Mouse (Mus musculus): ENCODE measurements around the gene Slc26a1. TPM values are rescaled to one million over a fixed set of nuclear protein-coding genes. Genes with fewer than 3 reads are reported as not detected.

Gene Slc26a1
- polyA plus RNA-seq, 1 experiment from 2014 or later, result 0.48 TPM

DNA sequence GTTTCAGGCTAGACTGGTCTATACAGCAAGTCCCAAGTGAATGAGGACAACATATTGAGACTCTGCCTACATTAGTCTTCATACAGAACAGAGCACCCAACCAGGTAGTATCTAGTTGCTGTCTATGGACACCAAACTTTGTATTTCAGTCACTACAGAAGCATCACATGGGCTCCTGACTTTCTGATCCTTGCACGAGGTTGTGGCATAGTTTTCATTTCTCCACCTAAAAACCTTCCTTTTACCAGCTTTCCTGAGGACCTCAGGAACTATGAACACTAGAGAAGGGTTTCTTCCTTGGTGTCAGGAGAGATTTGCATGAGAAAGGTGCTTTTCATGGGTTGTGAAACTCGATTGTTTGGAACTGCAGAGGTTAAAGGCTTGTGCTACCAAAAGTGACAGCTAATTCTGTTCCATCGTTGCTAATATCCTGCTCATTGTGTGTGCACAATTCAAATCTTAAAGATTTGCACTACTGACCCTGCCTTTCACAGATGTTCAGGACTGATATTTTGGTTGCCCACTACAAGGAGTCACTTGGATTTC, 6.9 kb downstream of the Slc26a1 start:
- Histone ChIP-seq H3K9me3 (ENCODE audit: control insufficient read depth, low read length) (no peaks in the 10 kb centered on the region), H3K36me3 (ENCODE audit: control insufficient read depth, insufficient read depth, low read length) (no peaks in the 10 kb centered on the region), H3K4me1 (replicated peaks; ENCODE audit: control insufficient read depth, insufficient read depth, low read length) (0 out of 2 replicates have a peak, but pooled peaks cover 4% of the 10 kb centered on the region), H3K4me2 (replicated peaks; ENCODE audit: low read depth, low read length) (peak overlapping the region; percentile 75), H3K27ac (ENCODE audit: low read depth, low read length) (no peak overlapping the region), H3K27me3 (ENCODE audit: control insufficient read depth, insufficient read depth, low read length) (no peaks in the 10 kb centered on the region), H3K9ac (ENCODE audit: low read depth, low read length) (peak overlapping the region; percentile 70), H3K4me3 (ENCODE audit: low read depth, low read length) (peak overlapping the region; percentile 51)
- WGBS, result 18% methylated on average over 3 of the region's 3 CpGs
- ATAC-seq (ENCODE audit: low FRiP score) (no peak), DNase-seq (ENCODE audit: low spot score) (peak; percentile 24)

- no peak overlapping the region for H3K4me3 ChIP-seq (ENCODE audit: low read depth, low read length)
- no peaks in the 10 kb centered on the region for H3K27me3 ChIP-seq (ENCODE audit: control insufficient read depth, insufficient read depth, low read length)
- DNase-seq (ENCODE audit: low spot score) (no peak), ATAC-seq (ENCODE audit: low FRiP score) (no peak)
- no peak overlapping the region for H3K4me2 ChIP-seq (replicated peaks; ENCODE audit: low read depth, low read length)
- WGBS, result 89% methylated on average over 2 of the region's 2 CpGs
- no peak overlapping the region for H3K27ac ChIP-seq (ENCODE audit: low read depth, low read length)
- no peaks in the 10 kb centered on the region for H3K36me3 ChIP-seq (ENCODE audit: control insufficient read depth, insufficient read depth, low read length)
- 0 out of 2 replicates have a peak, but pooled peaks cover 4% of the 10 kb centered on the region for H3K4me1 ChIP-seq (replicated peaks; ENCODE audit: control insufficient read depth, insufficient read depth, low read length)
- H3K9ac ChIP-seq (ENCODE audit: low read depth, low read length), result no peak overlapping the region
- no peaks in the 10 kb centered on the region for H3K9me3 ChIP-seq (ENCODE audit: control insufficient read depth, low read length)
Measured at GRCm38 (mm10) chr5:108667370-108667769, 8.0 kb downstream of the Slc26a1 start.

- 52% methylated on average over 3 of the region's 3 CpGs for WGBS
- DNase-seq (ENCODE audit: low spot score) (no peak), ATAC-seq (ENCODE audit: low FRiP score) (no peak)
- Histone ChIP-seq H3K4me1 (replicated peaks; ENCODE audit: control insufficient read depth, insufficient read depth, low read length) (0 out of 2 replicates have a peak, but pooled peaks cover 4% of the 10 kb centered on the region), H3K36me3 (ENCODE audit: control insufficient read depth, insufficient read depth, low read length) (no peaks in the 10 kb centered on the region), H3K4me3 (ENCODE audit: low read depth, low read length) (no peak overlapping the region), H3K4me2 (replicated peaks; ENCODE audit: low read depth, low read length) (no peak overlapping the region), H3K9me3 (ENCODE audit: control insufficient read depth, low read length) (no peaks in the 10 kb centered on the region), H3K9ac (ENCODE audit: low read depth, low read length) (no peak overlapping the region), H3K27me3 (ENCODE audit: control insufficient read depth, insufficient read depth, low read length) (no peaks in the 10 kb centered on the region), H3K27ac (ENCODE audit: low read depth, low read length) (no peak overlapping the region)
Measured at GRCm38 (mm10) chr5:108665066-108665465, 10.3 kb downstream of the Slc26a1 start.

GRCm38 (mm10) chr5:108662772-108663171, 12.6 kb downstream of the Slc26a1 start:
- Histone ChIP-seq H3K36me3 (ENCODE audit: control insufficient read depth, insufficient read depth, low read length) (no peaks in the 10 kb centered on the region), H3K27me3 (ENCODE audit: control insufficient read depth, insufficient read depth, low read length) (no peaks in the 10 kb centered on the region), H3K4me1 (replicated peaks; ENCODE audit: control insufficient read depth, insufficient read depth, low read length) (0 out of 2 replicates have a peak, but pooled peaks cover 5% of the 10 kb centered on the region), H3K4me3 (ENCODE audit: low read depth, low read length) (no peak overlapping the region), H3K9me3 (ENCODE audit: control insufficient read depth, low read length) (no peaks in the 10 kb centered on the region), H3K4me2 (replicated peaks; ENCODE audit: low read depth, low read length) (no peak overlapping the region), H3K9ac (ENCODE audit: low read depth, low read length) (no peak overlapping the region), H3K27ac (ENCODE audit: low read depth, low read length) (no peak overlapping the region)
- 81% methylated on average over 4 of the region's 4 CpGs for WGBS
- DNase-seq (ENCODE audit: low spot score) (no peak), ATAC-seq (ENCODE audit: low FRiP score) (no peak)

GRCm38 (mm10) chr5:108660632-108661268, 14.6 kb downstream of the Slc26a1 start:
- DNase-seq (ENCODE audit: low spot score) (peak; percentile 94), ATAC-seq (ENCODE audit: low FRiP score) (peak; percentile 99)
- H3K9me3 ChIP-seq (ENCODE audit: control insufficient read depth, low read length), result no peaks in the 10 kb centered on the region
- H3K36me3 ChIP-seq (ENCODE audit: control insufficient read depth, insufficient read depth, low read length), result no peaks in the 10 kb centered on the region
- H3K4me2 ChIP-seq (replicated peaks; ENCODE audit: low read depth, low read length), result peak overlapping the region; percentile 91
- no peaks in the 10 kb centered on the region for H3K27me3 ChIP-seq (ENCODE audit: control insufficient read depth, insufficient read depth, low read length)
- 12% methylated on average over 36 of the region's 36 CpGs for WGBS
- 0 out of 2 replicates have a peak, but pooled peaks cover 5% of the 10 kb centered on the region for H3K4me1 ChIP-seq (replicated peaks; ENCODE audit: control insufficient read depth, insufficient read depth, low read length)
- H3K4me3 ChIP-seq (ENCODE audit: low read depth, low read length), result peak overlapping the region; percentile 78
- H3K27ac ChIP-seq (ENCODE audit: low read depth, low read length), result no peak overlapping the region
- peak overlapping the region; percentile 83 for H3K9ac ChIP-seq (ENCODE audit: low read depth, low read length)

DNA sequence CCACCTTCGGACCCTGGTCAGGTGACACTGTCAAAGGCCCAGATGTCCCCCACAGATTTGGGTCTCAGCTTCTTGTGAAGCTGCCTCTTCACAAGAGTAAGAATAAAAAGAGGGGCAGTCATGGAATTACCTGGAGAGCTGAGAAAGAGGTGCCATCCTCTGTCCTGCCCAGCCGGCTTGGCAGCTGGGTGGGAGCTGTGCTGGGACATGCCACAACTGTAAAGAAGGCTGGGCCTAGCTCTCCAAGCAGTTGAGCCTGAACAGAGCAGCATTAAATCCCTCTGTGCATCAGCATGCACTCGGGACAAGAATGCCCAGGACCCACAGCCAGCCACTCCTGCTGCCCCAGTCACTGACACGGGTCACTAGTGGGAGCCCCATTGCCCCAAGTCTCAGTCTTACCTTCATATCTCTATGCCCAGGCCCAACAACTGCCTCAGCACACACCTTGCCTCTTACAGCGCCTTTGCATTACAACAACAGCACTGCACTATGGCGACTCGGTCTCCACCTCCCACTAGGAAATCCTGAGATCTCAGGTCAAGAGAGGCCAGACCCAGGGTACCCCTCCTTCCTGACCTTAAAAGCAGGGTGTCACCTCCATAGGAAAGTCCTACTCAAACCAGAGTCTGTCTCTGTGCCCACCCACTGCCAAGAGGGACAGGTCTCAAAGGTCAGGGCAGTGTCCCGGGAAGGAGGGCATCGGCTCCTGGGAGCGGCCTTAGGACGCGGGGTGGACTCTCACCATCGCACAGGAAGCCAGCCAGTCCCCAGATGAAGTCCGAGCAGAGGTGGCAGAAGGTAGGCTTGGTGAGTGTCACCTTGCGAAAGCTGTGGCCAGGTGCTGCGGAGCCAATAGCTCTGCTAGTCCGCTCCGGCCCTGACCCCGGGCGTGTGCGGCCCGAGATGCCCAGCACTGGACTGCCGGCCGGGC, 15.4 kb downstream of the Slc26a1 start, which contains the start of gene Idua:
Gene Idua, plus strand, starts transcription at position 634 of the 934 bp plus-strand sequence.
- H3K4me3 ChIP-seq (ENCODE audit: low read depth, low read length), result peak within 1 kb of the TSS; percentile 78
- H3K9ac ChIP-seq (ENCODE audit: low read depth, low read length), result peak within 1 kb of the TSS; percentile 83
- no peak within 1 kb of the TSS for H3K27ac ChIP-seq (ENCODE audit: low read depth, low read length)
- no peaks in the 10 kb centered on the region for H3K9me3 ChIP-seq (ENCODE audit: control insufficient read depth, low read length)
- 10% methylated on average over 24 of the region's 24 CpGs for WGBS
- peaks cover 1% of the 10 kb centered on the region; the same call in 1 of the 2 replicates for H3K36me3 ChIP-seq (ENCODE audit: control insufficient read depth, insufficient read depth, low read length)
- no peak for DNase-seq (ENCODE audit: low spot score)
- peak; percentile 25 for ATAC-seq (ENCODE audit: low FRiP score)
- H3K27me3 ChIP-seq (ENCODE audit: control insufficient read depth, insufficient read depth, low read length), result no peaks in the 10 kb centered on the region
- H3K4me2 ChIP-seq (replicated peaks; ENCODE audit: low read depth, low read length), result peak within 1 kb of the TSS; percentile 91
- H3K4me1 ChIP-seq (replicated peaks; ENCODE audit: control insufficient read depth, insufficient read depth, low read length), result 0 out of 2 replicates have a peak, but pooled peaks cover 5% of the 10 kb centered on the region

- Histone ChIP-seq H3K4me2 (replicated peaks; ENCODE audit: low read depth, low read length) (no peak overlapping the region), H3K4me1 (replicated peaks; ENCODE audit: control insufficient read depth, insufficient read depth, low read length) (0 out of 2 replicates have a peak, but pooled peaks cover 5% of the 10 kb centered on the region), H3K9ac (ENCODE audit: low read depth, low read length) (no peak overlapping the region), H3K27ac (ENCODE audit: low read depth, low read length) (no peak overlapping the region), H3K27me3 (ENCODE audit: control insufficient read depth, insufficient read depth, low read length) (no peaks in the 10 kb centered on the region), H3K9me3 (ENCODE audit: control insufficient read depth, low read length) (no peaks in the 10 kb centered on the region), H3K36me3 (ENCODE audit: control insufficient read depth, insufficient read depth, low read length) (peaks cover 7% of the 10 kb centered on the region; the same call in 1 of the 2 replicates), H3K4me3 (ENCODE audit: low read depth, low read length) (no peak overlapping the region)
- DNase-seq (ENCODE audit: low spot score) (no peak), ATAC-seq (ENCODE audit: low FRiP score) (no peak)
- WGBS, result 86% methylated on average over 1 of the region's 1 CpGs
Measured at GRCm38 (mm10) chr5:108658611-108659010, 16.8 kb downstream of the Slc26a1 start.

DNA sequence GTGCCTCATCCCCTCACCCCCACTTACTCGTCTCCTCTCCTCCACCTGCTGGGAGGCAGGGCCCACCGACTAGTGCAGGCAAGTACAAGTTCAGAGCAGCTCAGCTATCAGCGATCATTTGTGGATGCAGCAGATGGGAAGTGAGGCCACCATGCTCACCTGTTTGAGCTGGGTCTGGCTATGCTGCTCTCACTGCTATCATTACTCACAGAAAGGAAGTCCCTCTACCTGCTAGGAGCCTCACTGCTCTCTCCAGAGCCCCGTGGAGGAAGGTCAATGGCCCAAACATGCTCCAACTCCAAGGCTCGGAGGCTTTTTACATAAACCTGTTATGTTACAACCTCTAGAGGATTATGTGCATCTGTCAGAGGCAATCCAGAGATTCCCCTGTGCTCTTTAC, 18.0 kb downstream of the Slc26a1 start:
- DNase-seq (ENCODE audit: low spot score), result no peak

More for the DNA sequence above, 18.0 kb downstream of the Slc26a1 start:
- no peak overlapping the region for H3K4me2 ChIP-seq (replicated peaks; ENCODE audit: low read depth, low read length)
- WGBS, result 81% methylated on average over 5 of the region's 5 CpGs
- H3K4me1 ChIP-seq (replicated peaks; ENCODE audit: control insufficient read depth, insufficient read depth, low read length), result 0 out of 2 replicates have a peak, but pooled peaks cover 5% of the 10 kb centered on the region
- no peak overlapping the region for H3K9ac ChIP-seq (ENCODE audit: low read depth, low read length)
- no peak overlapping the region for H3K4me3 ChIP-seq (ENCODE audit: low read depth, low read length)
- H3K36me3 ChIP-seq (ENCODE audit: control insufficient read depth, insufficient read depth, low read length), result peaks cover 7% of the 10 kb centered on the region; the same call in 1 of the 2 replicates
- no peaks in the 10 kb centered on the region for H3K27me3 ChIP-seq (ENCODE audit: control insufficient read depth, insufficient read depth, low read length)
- H3K27ac ChIP-seq (ENCODE audit: low read depth, low read length), result no peak overlapping the region
- H3K9me3 ChIP-seq (ENCODE audit: control insufficient read depth, low read length), result no peaks in the 10 kb centered on the region
- no peak for ATAC-seq (ENCODE audit: low FRiP score)
